Mouse (Mus musculus) liver, embryonic 16.5 days (tissue): ENCODE measurements around the gene Acot5. TPM values are rescaled to one million over a fixed set of nuclear protein-coding genes. Genes with fewer than 3 reads are reported as not detected.
A peak's percentile ranks its signal among the peaks of the same experiment; 100 is the strongest.
"Not testable (repeated sequence)": the region's sequence is repeated elsewhere in the genome, so short reads cannot be mapped to it uniquely, and the experiment has no call there.

Experiments used
- ATAC-seq: fragments of 200-750 bp; cut with Nextera tagmentation; 2 replicates; pipeline ENCODE4 v1.8.0; 2017; ENCODE audit warnings: low read depth, mild to moderate bottlenecking, moderate number of reproducible peaks, moderate library complexity
- H3K27ac ChIP-seq: fragments of 300-500 bp; sonication (generic); 2 replicates; pipeline ENCODE4 v1.5.1; 2014; ENCODE audit warnings: mild to moderate bottlenecking, low read length
- H3K27me3 ChIP-seq: fragments of 300-500 bp; sonication (generic); 2 replicates; pipeline ENCODE4 v1.6.1; 2014; ENCODE audit warnings: low read depth, low read length, mixed read lengths; ENCODE audit not compliant: control insufficient read depth, insufficient read depth
- H3K36me3 ChIP-seq: fragments of 300-500 bp; sonication (generic); 2 replicates; pipeline ENCODE4 v1.6.1; 2014; ENCODE audit warnings: mild to moderate bottlenecking; ENCODE audit not compliant: control insufficient read depth, insufficient read depth
- H3K4me1 ChIP-seq: fragments of 300-500 bp; sonication (generic); 2 replicates; pipeline ENCODE4 v1.6.1; 2014; ENCODE audit warnings: low read depth, low read length, mixed read lengths; ENCODE audit not compliant: control insufficient read depth
- H3K4me2 ChIP-seq: fragments of 300-500 bp; sonication (generic); 2 replicates; pipeline ENCODE4 v1.6.1; 2014; ENCODE audit warnings: low read depth, low read length, mixed read lengths
- H3K4me3 ChIP-seq: fragments of 300-500 bp; sonication (generic); 2 replicates; pipeline ENCODE4 v1.5.1; 2014; ENCODE audit warnings: low read depth, mild to moderate bottlenecking, low read length
- H3K9ac ChIP-seq: fragments of 300-500 bp; sonication (generic); 2 replicates; pipeline ENCODE4 v1.6.1; 2014; ENCODE audit warnings: low read depth, low read length
- H3K9me3 ChIP-seq: fragments of 300-500 bp; sonication (generic); replicated peaks from 2 replicates; pipeline ENCODE4 v1.6.1; 2016; ENCODE audit warnings: low read length; ENCODE audit not compliant: control insufficient read depth
- WGBS: fragments of 180-500 bp; shearing (Covaris S2); extraction: QIAGEN DNeasy Blood & Tissue Kit; methylation state at CpG from one replicate; pipeline ENCODE4 v1.1.7; 2014; ENCODE audit not compliant: insufficient replicate concordance; 5-methylcytosine and 5-hydroxymethylcytosine counted together
- polyA plus RNA-seq: library from polyadenylated mRNA; unstranded; fragments of >200 nt; fragmentation: Nextera tagmentation; extraction: Ambion mirVana; gene quantifications from 2 replicates; pipeline ENCODE4 v1.2.1, GENCODE M21; 2015

Acot5 gene
- polyA plus RNA-seq, 1 experiment from 2014 or later = not detected

DNA sequence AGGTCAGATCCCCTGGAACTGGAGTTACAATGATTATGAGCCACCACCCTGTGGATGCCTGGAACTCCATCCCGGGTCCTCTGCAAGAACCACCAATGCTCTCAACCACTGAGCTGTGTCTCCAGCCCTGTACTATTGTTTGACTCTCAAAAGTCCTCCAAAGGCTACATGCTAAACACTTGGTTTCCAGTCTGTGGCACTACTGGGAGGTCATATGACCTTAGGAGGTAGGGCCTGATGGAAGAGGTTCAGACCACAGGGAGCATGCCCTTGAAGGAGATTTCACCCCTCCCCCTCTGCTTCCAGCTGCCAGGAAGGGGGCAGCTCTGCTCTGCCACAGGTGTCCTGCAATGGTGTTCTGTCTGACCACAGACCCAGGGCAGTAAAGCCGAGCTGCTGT is 35.8 kb upstream of the Acot5 start:
- H3K9me3 ChIP-seq, H3K9ac ChIP-seq, ATAC-seq, H3K4me1 ChIP-seq, H3K4me3 ChIP-seq, H3K27me3 ChIP-seq, H3K36me3 ChIP-seq, H3K27ac ChIP-seq, H3K4me2 ChIP-seq: not testable (repeated sequence)
- 36% methylated on average over 2 of the region's 2 CpGs for WGBS

DNA sequence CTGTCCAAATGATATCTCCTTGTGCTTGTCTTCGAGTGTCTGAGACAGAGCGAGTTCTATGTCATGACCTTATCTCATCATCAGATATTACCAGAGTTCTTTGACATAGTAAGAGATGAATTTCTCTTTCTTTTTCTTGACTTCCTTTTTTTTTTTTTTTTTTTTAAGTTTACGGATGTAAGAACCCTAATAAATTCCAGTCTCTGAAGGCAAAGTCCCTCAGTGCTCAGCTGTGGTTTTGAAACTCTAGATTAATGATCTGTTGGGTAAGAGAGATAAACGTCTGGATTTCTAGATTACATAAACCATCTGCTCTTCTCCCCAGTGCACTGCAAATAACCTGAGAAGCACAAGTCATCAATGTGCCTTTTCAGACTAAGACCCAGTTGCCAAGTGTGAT is 35.0 kb upstream of the Acot5 start:
- H3K27me3 ChIP-seq = peaks cover 5% of the 10 kb centered on the region; the same call in 1 of the 2 replicates
- H3K4me3 ChIP-seq = no peak overlapping the region
- H3K4me1 ChIP-seq = peaks cover 3% of the 10 kb centered on the region; the same call in 1 of the 2 replicates
- no peaks in the 10 kb centered on the region for H3K9me3 ChIP-seq
- no peak overlapping the region for H3K27ac ChIP-seq
- WGBS = 9% methylated on average over 4 of the region's 4 CpGs
- H3K9ac ChIP-seq = no peak overlapping the region
- no peaks in the 10 kb centered on the region for H3K36me3 ChIP-seq
- H3K4me2 ChIP-seq = no peak overlapping the region
- ATAC-seq = no peak

DNA sequence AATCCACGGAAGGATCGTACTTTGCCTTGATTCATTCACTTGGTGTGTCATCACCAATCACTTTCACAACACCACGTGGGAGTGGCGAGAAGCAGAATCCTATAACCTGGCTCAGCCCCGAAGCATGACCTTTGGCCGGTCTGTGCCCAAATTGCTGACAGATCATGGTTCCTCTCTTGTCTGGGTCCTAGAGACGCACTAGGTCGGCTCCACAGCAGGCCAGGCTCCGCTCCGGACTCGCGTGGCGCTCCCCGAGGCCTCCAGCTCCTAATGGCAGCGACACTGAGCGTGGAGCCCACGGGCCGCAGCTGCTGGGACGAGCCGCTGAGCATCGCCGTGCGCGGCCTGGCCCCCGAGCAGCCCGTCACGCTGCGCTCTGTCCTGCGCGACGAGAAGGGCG is 30.9 kb upstream of the Acot5 start, which contains the start of gene Acot4:
Acot4 (plus strand) TSS at position 139 of the 400 bp plus-strand sequence.
- Histone ChIP-seq H3K4me3 (peak within 1 kb of the TSS; percentile 54), H3K27ac (peak within 1 kb of the TSS; percentile 41; the same call in 1 of the 2 replicates), H3K9ac (peak within 1 kb of the TSS; percentile 20; the same call in 1 of the 2 replicates), H3K4me2 (peak within 1 kb of the TSS; percentile 57)
- peak; percentile 71 for ATAC-seq
- WGBS = 8% methylated on average over 28 of the region's 32 CpGs
- H3K4me1 ChIP-seq, H3K9me3 ChIP-seq, H3K36me3 ChIP-seq, H3K27me3 ChIP-seq: not testable (repeated sequence)

DNA sequence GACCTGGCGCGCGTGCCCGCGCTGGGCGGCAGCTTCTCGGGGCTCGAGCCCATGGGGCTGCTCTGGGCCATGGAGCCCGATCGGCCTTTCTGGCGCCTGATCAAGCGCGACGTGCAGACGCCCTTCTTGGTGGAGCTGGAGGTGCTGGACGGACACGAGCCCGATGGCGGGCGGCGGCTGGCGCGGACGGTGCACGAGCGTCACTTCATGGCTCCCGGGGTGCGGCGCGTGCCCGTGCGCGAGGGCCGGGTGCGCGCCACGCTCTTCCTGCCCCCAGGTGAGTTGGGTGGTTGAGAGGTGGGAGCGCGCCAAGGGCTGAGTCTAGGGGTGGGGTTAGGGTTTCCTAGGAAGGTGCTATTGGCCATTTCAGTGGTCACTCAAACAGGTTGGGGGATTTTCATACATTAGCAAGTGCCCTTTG is 30.4 kb upstream of the Acot5 start, which contains the start of gene Gm49366:
Gm49366 (plus strand) TSS at position 245 of the 421 bp plus-strand sequence.
- H3K27me3 ChIP-seq, H3K4me1 ChIP-seq, H3K9me3 ChIP-seq, H3K36me3 ChIP-seq: not testable (repeated sequence)
- H3K27ac ChIP-seq = peak within 1 kb of the TSS; percentile 41; the same call in 1 of the 2 replicates
- peak; percentile 72 for ATAC-seq
- H3K9ac ChIP-seq = peak within 1 kb of the TSS; percentile 20; the same call in 1 of the 2 replicates
- 4% methylated on average over 39 of the region's 39 CpGs for WGBS
- H3K4me2 ChIP-seq = peak within 1 kb of the TSS; percentile 57
- peak within 1 kb of the TSS; percentile 54 for H3K4me3 ChIP-seq

DNA sequence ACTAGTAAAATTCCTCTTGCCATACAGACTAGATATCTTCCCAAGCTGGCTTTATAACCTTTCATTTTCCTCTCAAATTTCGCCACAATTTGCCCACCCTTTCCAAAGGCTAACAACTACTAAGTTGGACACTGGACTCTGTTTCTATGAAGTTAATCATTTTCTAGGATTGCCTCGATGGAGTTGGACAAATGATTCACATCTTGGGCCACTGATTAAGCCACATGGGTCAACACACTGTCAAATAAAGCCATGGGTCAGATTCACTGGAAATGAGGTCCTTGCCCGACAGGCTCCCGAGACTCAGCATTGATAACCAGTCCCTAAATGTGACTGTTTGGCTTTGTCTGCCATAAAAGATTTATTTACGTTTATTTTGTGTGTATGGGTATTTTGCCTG is 26.9 kb upstream of the Acot5 start:
- WGBS = 51% methylated on average over 5 of the region's 5 CpGs
- Histone ChIP-seq H3K27me3 (peaks cover 5% of the 10 kb centered on the region; the same call in 1 of the 2 replicates), H3K4me3 (no peak overlapping the region), H3K27ac (peak overlapping the region; percentile 52; the same call in 1 of the 2 replicates), H3K36me3 (no peaks in the 10 kb centered on the region), H3K4me2 (no peak overlapping the region), H3K9ac (no peak overlapping the region), H3K9me3 (no peaks in the 10 kb centered on the region), H3K4me1 (peaks cover 2% of the 10 kb centered on the region; the same call in 1 of the 2 replicates)
- peak; percentile 67 for ATAC-seq

DNA sequence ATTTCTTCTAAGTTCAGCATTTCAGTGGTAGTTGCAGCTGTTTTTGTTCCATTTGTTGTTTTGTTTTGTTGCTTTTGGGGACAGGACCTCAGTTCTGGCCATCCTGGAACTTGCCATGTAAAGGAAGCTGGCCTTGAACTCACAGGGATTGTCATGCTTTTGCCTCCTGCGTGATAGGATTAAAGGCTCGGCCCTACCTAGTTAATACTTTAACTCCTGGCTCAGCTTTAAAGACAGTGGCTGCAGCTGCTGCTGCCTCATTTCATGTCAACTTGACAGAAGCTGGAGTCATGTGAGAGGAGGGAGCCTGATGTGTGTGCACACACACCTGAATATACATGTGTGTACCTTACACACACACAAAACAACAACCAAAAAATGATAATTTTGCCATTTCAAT is 25.1 kb upstream of the Acot5 start:
- H3K4me2 ChIP-seq = no peak overlapping the region
- H3K9me3 ChIP-seq = no peaks in the 10 kb centered on the region
- ATAC-seq = 0 out of 2 replicates have a peak, but pooled peaks have one; percentile 25
- WGBS = 37% methylated on average over 2 of the region's 2 CpGs
- H3K4me3 ChIP-seq = no peak overlapping the region
- no peak overlapping the region for H3K27ac ChIP-seq
- no peak overlapping the region for H3K9ac ChIP-seq
- no peaks in the 10 kb centered on the region for H3K27me3 ChIP-seq
- H3K4me1 ChIP-seq = peaks cover 2% of the 10 kb centered on the region; the same call in 1 of the 2 replicates
- H3K36me3 ChIP-seq = no peaks in the 10 kb centered on the region

DNA sequence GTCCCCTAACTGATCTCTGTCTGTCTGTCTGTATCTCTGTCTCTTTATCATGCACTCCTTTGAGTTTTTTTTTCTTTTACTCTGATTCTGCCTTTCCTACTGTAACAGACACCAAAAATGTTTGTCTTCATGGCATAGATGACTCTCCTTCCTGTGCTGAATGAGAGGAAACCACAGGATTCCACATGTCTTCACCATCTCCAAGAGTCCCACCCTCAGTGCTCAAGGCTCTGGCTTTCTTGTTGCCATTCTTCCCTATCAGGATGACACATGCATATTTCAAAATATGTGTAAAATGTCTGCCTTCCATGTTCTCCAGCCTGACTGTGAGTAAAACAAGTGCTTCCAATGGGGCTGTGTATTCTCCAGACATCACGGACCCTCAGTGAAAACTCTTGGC is 22.2 kb upstream of the Acot5 start:
- WGBS = 73% methylated on average over 1 of the region's 1 CpGs
- H3K27ac ChIP-seq = no peak overlapping the region
- H3K4me3 ChIP-seq = no peak overlapping the region
- no peak for ATAC-seq
- H3K36me3 ChIP-seq = no peaks in the 10 kb centered on the region
- peaks cover 2% of the 10 kb centered on the region; the same call in 1 of the 2 replicates for H3K4me1 ChIP-seq
- H3K4me2 ChIP-seq = no peak overlapping the region
- H3K9me3 ChIP-seq = no peaks in the 10 kb centered on the region
- H3K9ac ChIP-seq = no peak overlapping the region
- no peaks in the 10 kb centered on the region for H3K27me3 ChIP-seq

DNA sequence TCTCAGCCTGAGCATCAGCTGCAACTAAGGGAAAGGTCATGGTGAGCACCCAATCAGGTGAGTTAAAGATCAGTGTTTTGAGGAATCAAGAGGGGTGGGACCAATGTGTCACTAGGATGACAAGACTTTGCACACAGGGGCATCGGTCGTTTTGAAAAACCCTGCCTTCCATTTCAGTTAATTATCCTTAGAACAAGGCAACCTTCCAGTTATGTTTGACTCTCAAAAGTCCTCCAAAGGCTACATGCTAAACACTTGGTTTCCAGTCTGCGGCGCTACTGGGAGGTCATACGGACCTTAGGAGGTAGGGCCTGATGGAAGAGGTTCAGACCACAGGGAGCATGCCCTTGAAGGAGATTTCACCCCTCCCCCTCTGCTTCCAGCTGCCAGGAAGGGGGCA is 18.4 kb upstream of the Acot5 start:
- H3K9me3 ChIP-seq, H3K36me3 ChIP-seq, H3K4me1 ChIP-seq, ATAC-seq, H3K4me3 ChIP-seq, H3K9ac ChIP-seq, H3K4me2 ChIP-seq, H3K27ac ChIP-seq: not testable (repeated sequence)
- H3K27me3 ChIP-seq = peaks cover 20% of the 10 kb centered on the region
- 64% methylated on average over 5 of the region's 5 CpGs for WGBS

DNA sequence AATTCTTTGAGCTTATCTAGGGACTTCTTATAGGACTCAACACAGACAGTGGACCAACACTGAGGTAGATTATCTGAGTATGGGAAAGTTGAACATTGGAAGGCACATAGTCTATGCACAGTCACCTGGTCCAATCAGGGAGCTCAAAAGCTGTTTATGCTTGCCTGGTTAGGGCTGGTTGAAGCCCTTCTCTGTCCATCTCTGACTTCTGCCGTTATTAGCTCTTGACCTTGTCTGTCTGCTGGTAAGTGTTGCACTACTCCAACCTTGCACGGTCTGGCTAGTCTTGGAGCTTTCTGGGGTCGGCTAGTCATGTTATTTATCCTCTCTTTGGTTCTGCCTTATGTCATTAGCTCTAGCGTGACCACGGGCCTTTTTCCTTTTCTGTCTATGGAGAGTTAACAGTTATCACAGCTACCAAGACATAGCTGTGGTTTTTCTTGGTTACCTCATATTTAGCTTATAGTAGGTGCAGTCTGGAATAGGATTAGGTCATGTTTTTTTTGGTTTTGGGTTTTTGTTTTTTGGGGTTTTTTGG is 17.1 kb upstream of the Acot5 start, which contains the start of gene Acot3:
Acot3 (plus strand) TSS at position 208 of the 538 bp plus-strand sequence.
- ATAC-seq = 0 out of 2 replicates have a peak, but pooled peaks have one; percentile 30
- peak within 1 kb of the TSS; percentile 41 for H3K4me2 ChIP-seq
- 22% methylated on average over 5 of the region's 5 CpGs for WGBS
- H3K4me3 ChIP-seq = peak within 1 kb of the TSS; percentile 51
- no peak within 1 kb of the TSS for H3K9ac ChIP-seq
- no peaks in the 10 kb centered on the region for H3K4me1 ChIP-seq
- peaks cover 20% of the 10 kb centered on the region for H3K27me3 ChIP-seq
- peak within 1 kb of the TSS; percentile 12 for H3K27ac ChIP-seq
- H3K36me3 ChIP-seq = no peaks in the 10 kb centered on the region
- H3K9me3 ChIP-seq = no peaks in the 10 kb centered on the region
